Mouse (Mus musculus): ENCODE data around the gene Slc5a9.

DNA sequence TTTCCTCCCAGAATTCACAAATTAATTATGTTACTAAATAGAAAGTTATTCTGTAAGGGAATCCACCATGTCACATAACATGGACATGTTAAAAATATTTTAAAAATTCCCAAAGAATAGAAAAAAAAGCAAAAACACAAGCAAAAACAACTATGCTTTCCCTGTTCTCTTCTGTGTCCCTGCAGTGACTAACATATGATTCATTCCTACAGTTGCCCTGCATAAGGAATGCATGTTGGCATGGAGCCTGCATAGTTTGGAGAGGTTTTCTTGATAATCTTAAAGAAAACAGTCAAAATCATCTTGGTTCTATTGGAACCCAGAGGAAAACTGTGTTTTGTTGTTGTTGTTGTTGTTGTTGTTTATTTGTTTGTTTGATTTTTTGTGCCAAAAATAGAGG lies 50.1 kb downstream of the Slc5a9 start:
- TF ChIP-seq HCFC1 (IDR thresholded peaks at IDR 0.05; ENCODE audit: borderline replicate concordance, insufficient read depth, low read length) (no peak), ZNF384 (IDR thresholded peaks at IDR 0.05; ENCODE audit: low read depth, low read length) (no peak), ZC3H11A (IDR thresholded peaks at IDR 0.05; ENCODE audit: borderline replicate concordance, low read depth, low read length) (no peak)

Measured in ES-E14 (cell line).